Mouse (Mus musculus) ES-Bruce4 (cell line): ENCODE results near the gene Glb1.

Source experiments
- EP300 ChIP-seq: IDR thresholded peaks from 2 replicates; pipeline ENCODE4 v1.6.1; 2011; ENCODE audit warnings: low read depth, low read length; ENCODE audit not compliant: insufficient read depth
- POLR2A ChIP-seq: IDR thresholded peaks from one replicate; pipeline ENCODE4 v1.8.1; 2011; ENCODE audit warnings: low read length; ENCODE audit not compliant: insufficient read depth

DNA sequence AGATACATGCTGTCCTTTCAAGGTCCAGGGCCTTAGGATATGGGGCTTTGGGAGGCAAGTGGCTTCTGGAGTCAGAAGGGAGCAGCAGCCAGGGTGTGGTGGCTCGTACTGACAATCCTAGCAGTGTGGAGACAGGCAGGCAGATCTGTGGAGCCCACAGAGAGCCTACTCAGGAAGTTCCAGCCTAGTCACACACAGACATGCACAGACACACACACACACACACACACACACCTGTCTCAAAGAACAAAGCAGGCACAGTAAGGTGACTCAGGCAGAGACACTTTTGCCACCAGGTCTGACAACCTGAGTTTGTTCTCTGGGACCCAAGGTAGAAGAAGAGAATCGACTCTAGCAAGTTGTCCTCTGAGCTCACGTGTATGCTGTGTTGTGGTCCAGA is 80.1 kb downstream of the Glb1 start:
- TF ChIP-seq EP300, result no peak
- no peak for TF ChIP-seq POLR2A
